Mouse (Mus musculus) layer of hippocampus, adult 9-10 months (tissue): Measurements from ENCODE around the gene Hist1h2ae.
"Not testable (repeated sequence)": the region's sequence is repeated elsewhere in the genome, so short reads cannot be mapped to it uniquely, and the experiment has no call there.

Experiments
- DNase-seq: peaks from one replicate; pipeline ENCODE4 v3.0.0; 2022; ENCODE audit warnings: low spot score

Hist1h2ae gene

GRCm38 (mm10) chr13:23571022-23571503 is at the start of gene Hist1h2ae, which contains the start of gene Hist1h2bg:
Gene Hist1h2ae (minus strand): TSS chr13:23571220.
Gene Hist1h2bg (plus strand): TSS chr13:23571396.
- peak; percentile 88 for DNase-seq

DNA sequence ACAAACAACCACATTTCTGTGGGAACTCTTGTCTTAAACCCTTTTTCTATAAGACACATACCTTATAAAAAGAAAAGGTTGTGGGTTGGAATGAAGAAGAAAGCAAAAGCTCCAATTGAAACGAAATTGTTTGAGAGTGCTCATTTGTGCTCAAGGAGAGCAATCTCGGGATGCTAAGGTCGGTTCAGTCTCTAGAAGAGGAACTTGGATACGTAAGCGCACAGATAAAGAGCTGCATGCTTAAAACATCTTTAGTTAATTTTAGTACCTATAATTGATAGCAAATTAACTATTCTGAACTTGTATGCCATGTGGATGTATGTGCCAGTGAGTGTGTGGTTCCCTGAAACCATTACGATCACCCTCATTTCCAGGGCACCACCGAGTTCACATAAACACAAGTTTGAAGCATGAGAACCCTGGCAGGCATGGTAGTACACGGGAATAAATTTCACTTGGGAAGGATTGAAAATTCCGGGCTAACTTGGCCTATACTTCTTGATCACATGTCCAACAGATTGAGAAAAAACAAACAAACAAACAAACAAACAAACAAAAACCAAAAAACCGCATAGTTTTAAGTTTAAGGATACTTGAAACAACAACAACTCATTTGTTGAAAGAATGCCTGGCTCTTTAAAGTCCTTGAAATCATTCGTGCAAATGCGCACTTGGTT is 49.2 kb upstream of the Hist1h2ae start:
- DNase-seq, result no peak

DNA sequence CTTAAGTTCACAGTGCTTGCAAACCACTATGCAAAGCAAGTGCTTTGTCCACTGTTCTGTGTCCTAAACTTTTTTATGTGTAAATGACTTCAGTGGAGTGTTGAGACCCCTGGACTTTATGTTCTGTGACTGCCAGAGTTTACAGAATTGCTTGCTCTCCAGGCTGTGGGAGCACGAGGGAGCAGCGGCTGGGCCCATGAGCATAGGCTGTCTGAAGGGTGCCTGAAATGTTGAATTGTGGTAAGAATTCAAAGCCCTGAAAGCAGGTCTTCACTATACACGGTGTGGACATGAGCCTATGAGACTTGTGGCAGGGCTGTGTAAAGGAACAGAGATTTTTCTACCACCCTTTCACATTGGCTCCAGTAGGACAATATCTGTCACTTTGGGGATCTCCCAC is 40.6 kb upstream of the Hist1h2ae start:
- DNase-seq, result no peak

DNA sequence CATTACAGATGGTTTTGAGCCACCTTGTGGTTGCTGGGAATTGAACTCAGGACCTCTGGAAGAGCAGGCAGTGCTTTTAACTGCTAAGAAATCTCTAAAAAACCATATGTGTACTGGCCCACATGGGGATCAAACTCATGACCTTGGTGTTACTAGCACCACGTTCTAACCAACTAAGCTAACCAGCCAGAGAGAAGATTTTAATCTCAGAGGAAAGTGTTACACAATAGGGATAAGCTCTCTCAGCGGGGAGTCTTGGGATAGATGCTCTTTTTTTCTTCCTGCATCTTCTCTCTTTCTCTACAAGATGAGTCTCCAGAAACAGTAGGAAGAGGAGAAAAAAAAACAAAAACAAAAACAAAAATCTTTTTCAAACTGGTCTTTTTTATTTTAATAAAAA is 39.4 kb upstream of the Hist1h2ae start:
- DNase-seq, result no peak

DNA sequence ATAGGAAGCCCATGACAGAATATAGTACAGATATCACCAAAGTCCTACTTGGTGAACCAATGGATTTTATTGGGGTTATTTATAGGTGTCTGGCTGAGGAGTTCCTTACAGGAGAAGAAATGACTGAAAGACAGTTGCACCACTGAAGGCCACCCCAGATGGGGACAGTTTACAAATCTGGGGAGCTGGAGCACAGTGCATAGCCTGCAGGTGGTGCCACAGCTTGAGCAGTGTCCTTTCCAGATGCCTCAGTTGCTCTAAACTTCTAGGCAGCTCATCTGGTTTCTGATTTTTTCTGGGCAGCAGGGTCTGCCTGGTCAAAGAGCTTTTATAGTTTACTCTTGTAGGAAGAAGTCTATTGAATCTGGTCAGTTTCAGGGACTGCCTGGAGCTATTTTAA is 38.8 kb upstream of the Hist1h2ae start:
- DNase-seq, result no peak

- DNase-seq, result no peak
Observed at GRCm38 (mm10) chr13:23609209-23609608, 38.2 kb upstream of the Hist1h2ae start.

GRCm38 (mm10) chr13:23605052-23605451 is 34.0 kb upstream of the Hist1h2ae start:
- DNase-seq, result no peak

- no peak for DNase-seq
Observed at GRCm38 (mm10) chr13:23604452-23604851, 33.4 kb upstream of the Hist1h2ae start.

- DNase-seq, result no peak
Observed at GRCm38 (mm10) chr13:23603182-23603699, 32.2 kb upstream of the Hist1h2ae start.

DNA sequence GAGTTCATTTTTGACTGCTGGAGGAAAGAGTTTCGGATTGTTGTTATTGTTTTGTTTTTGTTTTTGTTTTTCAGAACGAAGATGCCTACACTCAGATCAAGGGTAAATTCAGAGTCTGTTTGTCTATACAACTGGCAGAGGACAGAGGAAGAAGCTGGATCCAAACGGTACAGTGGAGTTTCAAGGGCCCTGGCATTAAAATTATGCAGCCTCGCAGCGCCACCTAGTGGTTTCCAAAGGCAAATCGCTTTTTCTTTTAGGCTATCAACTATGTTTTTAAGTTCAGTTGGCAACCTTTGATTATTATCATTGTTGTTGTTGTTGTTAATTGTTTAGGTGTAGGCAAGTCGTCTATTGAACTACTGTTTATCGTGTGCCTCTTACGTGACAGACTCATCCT is 26.9 kb upstream of the Hist1h2ae start:
- DNase-seq, result no peak

- DNase-seq, result no peak
Observed at GRCm38 (mm10) chr13:23595622-23596372, 24.8 kb upstream of the Hist1h2ae start.

- DNase-seq, result no peak
Observed at GRCm38 (mm10) chr13:23595185-23595584, 24.2 kb upstream of the Hist1h2ae start.

DNA sequence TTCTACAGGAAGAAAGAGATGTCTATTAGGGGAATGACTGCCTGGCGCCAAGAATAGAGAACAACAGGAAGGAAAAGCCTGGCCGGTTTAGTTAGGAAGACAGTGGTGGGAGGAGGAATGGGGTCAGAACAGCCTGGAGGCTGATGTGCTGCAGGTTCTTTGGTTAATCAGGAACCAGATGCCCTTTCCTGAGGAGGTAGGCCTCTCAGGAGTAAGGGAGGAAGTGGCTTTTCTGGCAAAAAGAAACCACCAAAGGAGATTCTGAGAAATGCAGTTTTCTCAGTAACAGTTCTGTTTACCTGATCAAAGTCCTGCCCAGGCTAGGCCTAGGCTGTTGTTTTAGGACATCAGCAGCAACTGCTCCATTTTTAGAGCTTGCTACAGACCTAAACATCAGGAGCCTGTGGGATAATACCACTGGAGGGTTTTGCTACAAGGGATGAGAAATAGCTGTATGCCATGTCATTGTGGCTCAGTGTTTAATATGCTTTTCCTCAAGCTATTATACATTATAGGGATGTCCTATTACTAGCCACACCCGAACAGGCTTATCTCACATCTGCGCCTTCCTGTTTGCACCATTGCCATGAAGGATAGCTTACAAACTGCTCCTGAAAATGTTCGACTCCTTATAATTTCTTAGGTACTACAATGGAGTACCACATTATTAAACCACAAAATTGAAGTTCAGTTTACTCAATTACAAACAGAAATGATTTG is 22.2 kb upstream of the Hist1h2ae start:
- DNase-seq, result no peak

DNA sequence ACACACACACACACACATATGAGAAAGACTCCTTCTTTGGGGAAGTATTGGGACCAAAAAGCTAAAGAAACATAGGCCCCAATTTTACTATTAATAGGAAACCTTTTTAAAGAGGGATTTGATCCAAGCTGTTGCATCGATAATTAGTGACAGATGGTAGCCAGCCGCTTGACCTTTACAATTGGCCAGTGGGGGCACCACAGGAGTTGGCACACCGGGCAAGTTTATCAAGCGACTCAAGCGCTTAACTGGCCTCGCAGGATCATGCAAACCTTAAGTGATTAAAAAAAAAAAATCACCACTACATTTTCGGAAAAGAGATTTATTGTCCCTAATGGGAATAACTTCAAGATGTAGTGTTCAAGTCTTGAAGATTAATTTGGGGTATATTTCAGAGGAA is 21.6 kb upstream of the Hist1h2ae start:
- DNase-seq, result no peak

DNA sequence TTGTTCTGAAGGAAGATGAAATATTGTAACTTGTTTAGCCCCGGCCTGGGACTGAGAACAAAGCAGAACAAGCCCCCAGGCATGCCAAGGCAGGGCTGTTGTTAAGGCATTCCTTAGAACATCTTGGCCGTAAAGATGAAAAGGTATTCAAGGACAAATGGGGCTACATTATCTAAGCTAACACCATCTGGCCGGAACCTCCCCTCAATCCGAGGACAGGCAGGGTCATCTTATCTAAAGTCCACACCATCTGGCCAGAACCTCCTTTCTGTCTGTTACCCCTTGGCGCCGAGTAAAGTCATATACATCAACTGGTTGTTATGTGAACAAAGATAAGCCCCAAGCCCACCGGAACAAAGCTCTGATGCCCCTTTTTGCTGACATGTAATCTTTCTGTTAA is 20.9 kb upstream of the Hist1h2ae start:
- not testable (repeated sequence) for DNase-seq

GRCm38 (mm10) chr13:23591206-23591605 is 20.2 kb upstream of the Hist1h2ae start:
- DNase-seq, result no peak

DNA sequence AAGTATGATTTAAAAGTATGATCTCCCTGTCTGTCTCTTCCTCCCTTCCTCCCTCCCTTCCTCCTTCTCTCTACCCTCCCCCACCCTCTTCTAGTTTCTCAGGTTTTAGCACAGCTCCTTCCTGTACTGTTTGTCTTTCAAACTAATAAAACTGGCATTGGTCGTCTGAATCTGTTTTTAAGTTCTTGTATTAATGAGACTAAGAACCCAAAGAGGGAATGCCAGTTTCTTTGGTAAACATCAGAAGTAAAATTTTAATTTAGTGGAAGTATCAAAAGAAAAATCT is 15.9 kb upstream of the Hist1h2ae start:
- no peak for DNase-seq

DNA sequence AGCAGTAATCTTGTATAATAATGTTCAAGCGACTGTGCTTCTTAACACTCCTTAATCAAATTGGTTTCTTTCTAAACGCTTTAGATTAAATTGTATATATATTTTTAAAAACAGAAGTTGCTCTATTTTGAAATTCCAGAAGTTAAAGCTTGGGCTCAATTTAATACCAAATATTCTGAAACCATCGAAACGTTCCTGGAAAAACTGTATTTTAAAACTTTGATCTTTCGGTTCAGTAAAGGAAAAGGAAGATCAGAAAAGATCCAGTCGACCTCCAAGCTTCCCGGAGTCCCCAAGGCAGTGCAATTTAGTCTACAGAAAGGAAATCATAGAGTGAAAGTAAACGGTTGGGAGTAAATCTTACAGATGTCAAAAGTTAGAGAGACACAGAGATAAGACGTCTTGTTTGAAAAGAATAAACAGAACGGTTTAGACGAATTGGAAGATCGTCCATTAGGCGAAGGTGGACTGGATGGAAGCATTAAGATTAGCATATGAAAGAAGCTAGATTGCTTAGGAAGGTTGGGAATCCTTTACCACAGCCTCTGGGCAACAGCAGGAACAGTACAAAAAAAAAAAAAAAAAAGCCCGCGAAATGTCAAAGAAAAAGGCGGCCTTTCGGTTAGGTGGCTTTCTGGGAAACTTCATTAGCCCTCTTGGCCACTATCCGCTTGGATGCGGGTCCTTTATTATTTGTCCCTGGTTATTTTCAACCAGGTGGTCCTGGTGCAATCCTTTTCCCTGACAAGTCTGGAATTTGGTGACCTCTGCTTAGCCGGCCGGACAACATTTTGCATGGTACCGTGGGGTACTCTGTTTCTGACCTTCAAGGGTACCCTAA is 15.3 kb upstream of the Hist1h2ae start:
- DNase-seq, result no peak

DNA sequence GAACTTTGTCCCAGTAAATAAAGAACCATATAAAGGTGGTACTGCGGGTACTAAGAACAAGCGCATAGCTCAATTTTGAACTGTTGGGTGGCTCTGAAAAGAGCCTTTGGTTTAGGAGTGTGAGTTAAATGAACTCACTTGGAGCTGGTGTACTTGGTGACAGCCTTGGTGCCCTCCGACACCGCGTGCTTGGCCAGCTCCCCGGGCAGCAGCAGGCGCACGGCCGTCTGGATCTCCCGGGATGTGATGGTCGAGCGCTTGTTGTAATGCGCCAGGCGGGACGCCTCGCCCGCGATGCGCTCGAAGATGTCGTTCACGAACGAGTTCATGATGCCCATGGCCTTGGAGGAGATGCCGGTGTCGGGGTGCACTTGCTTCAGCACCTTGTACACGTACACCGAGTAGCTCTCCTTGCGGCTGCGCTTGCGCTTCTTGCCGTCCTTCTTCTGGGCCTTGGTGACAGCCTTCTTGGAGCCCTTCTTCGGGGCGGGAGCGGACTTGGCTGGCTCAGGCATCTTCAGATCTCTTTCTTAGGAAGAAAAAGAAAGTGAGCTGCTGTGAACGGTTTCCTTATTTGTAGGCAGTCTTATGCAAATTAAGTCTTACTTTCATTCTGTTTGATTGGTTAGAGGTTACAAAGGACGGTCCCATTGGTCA is 14.6 kb upstream of the Hist1h2ae start:
- DNase-seq, result peak; percentile 87

GRCm38 (mm10) chr13:23585029-23585441 is 14.0 kb upstream of the Hist1h2ae start:
- no peak for DNase-seq

- DNase-seq, result no peak
Observed at GRCm38 (mm10) chr13:23584331-23584730, 13.3 kb upstream of the Hist1h2ae start.
